Mouse (Mus musculus): Measurements from ENCODE around the gene Blvrb.

Gene Blvrb

DNA sequence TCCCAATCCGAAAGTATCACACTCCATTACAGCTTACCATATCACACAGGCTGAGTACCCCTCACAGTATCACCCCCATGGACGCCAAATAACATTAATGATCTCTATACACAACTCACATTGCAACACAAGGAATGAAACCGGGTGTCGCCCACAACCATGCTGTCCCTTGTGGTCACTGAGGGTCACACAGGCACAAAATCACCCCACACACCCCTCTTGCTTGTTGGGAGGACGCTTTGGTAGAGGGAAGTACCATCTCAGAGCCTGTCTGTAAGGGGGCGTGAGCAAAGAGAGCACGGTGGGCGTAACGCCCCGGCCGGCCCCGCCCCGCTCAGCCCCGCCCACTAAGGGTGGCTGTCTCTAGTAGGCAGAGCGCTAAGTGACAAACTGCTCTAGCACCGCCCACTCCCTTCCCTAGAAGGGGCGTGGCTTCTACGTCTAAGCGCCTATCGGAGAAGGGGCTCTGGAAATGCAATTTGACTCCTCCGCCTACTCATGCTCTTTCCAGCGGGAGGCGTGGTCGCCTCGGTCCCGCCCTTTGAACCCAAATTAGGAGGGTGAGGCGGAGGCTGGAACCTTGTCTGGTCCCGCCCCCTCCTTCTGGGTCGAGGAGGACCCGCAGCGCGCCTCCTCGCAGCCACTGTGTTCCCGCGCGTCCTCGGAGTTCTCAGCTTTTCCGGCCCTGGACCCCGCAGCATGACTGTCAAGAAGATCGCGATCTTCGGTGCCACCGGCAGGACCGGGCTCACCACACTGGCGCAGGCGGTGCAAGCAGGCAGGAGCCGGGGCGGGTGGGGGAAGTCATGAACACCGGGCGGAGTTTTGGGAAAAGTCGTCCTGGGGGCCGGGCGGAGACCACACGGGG, at the start of gene Blvrb, which contains the start of gene Sptbn4:
TSS of gene Blvrb (plus strand) at position 560 of the 868 bp plus-strand sequence.
TSS of gene Sptbn4 (minus strand) at position 268 of the 868 bp plus-strand sequence.
- TF ChIP-seq GATA4 (IDR thresholded peaks at IDR 0.05; ENCODE audit: insufficient replicate concordance, low read length): no peak; the same call in 1 of the 2 replicates

DNA sequence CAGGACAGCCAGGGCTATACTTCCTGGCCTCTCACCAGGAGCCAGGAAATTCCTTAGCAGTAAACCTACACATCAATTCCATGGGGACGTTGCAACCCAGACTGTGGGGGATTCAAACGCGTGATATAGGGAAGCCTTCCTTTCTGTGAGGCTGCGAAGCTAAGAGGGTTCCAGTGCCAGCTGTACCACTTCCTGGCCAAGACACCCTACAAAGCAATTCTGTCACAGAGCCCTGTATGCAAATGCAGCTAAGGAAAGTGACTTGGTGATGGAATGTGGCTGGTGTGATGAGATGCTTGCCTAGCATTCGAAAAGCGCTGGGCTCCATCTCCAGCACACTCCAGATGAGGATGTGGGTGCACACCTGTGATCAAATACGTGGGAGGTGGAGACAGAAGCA, 47.2 kb upstream of the Blvrb start:
- no peak for TF ChIP-seq GATA4 (IDR thresholded peaks at IDR 0.05; ENCODE audit: insufficient replicate concordance, low read length)

DNA sequence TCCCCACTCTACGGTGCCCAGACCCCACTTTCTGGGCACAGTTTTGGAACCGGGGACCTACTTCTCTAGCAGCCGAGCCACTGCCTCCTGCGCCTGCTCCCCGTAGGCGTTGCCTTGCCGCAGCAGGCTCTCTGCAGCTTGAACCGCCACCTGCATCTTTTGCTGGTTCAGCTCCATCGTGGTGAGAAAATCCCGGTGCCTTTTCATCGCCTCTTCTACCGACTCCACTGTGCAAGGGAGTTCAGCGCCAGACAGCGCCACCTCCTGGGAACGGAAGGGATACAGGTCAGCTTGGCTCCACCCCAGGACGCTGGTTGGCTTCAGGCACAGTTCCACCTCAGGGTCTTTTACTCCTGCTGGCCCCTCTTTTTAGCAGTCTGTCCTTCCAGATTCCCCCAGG, 45.1 kb upstream of the Blvrb start:
- no peak for TF ChIP-seq GATA4 (IDR thresholded peaks at IDR 0.05; ENCODE audit: insufficient replicate concordance, low read length)

DNA sequence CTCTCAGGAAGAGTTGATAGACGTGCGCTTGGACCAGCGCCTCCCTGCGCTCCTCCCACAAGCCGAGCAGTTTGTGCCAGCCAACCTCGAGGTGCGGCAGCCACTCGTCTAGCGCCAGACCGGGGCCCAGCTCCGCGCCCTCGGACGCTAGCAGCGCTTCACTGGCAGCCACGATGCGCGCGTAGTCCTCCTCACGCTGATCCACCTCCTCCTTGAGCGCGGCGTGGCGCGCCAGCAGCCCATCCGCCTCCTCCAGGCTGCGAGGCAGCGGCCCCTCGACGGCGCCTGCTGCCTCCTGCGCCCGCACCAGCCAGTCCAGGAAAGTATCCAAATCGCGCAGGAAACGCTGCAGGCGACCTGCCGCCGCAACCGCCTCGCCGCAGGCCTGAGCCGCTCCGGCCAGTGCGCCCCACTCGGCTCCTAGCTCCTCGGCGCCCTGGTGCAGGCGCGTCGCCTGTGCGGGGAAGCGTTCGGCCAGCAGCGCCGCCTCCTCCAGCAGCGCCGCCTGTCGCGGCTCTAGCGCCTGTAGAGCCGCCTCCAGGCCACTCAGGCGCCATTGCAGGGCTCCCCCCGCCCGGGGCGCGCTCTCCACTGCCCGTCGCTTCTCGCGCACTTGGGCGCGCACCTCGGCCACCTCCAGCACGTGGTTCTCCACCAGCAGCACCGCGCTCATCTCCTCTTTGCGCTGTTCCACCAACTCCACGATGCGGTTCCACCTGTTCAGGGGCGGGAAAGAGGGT, 43.4 kb upstream of the Blvrb start:
- TF ChIP-seq GATA4 (IDR thresholded peaks at IDR 0.05; ENCODE audit: insufficient replicate concordance, low read length): no peak

DNA sequence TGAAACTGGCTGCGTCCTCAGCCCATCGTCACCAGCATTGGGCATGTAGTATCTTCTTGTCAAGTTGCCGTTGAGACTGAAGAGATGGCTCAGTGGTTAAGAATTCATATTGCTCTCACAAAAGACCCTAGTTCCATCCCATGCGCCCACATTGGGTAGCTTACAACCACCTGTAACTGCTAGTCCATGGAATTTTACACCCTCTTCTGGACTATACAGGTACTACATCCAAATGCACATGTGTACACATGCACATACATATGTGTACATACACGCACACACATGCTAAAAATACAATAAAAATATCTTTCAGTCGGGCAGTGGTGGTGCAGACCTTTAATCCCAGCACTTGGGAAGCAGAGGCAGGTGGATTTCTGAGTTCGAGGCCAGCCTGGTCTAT, 41.3 kb upstream of the Blvrb start:
- TF ChIP-seq GATA4 (IDR thresholded peaks at IDR 0.05; ENCODE audit: insufficient replicate concordance, low read length): no peak

DNA sequence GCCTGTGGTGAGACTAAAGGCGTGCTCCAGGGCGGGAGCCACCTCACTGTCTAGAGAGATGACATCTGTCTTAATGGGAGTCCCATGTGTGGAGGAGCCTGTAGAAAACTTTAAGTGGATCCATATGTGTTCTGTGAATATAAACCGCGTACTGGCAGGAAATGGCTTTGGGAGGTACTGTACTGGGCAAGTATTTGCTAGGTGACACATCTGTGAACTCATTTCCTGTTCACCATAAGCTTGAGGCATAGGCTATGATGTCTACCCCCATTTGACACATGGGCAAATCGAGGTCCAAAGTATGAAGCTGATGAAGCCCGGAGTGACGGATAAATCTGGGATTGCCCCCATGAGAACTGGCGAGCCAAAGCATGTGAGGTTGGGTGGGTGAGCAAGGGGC, 40.0 kb upstream of the Blvrb start:
- TF ChIP-seq GATA4 (IDR thresholded peaks at IDR 0.05; ENCODE audit: insufficient replicate concordance, low read length): no peak

DNA sequence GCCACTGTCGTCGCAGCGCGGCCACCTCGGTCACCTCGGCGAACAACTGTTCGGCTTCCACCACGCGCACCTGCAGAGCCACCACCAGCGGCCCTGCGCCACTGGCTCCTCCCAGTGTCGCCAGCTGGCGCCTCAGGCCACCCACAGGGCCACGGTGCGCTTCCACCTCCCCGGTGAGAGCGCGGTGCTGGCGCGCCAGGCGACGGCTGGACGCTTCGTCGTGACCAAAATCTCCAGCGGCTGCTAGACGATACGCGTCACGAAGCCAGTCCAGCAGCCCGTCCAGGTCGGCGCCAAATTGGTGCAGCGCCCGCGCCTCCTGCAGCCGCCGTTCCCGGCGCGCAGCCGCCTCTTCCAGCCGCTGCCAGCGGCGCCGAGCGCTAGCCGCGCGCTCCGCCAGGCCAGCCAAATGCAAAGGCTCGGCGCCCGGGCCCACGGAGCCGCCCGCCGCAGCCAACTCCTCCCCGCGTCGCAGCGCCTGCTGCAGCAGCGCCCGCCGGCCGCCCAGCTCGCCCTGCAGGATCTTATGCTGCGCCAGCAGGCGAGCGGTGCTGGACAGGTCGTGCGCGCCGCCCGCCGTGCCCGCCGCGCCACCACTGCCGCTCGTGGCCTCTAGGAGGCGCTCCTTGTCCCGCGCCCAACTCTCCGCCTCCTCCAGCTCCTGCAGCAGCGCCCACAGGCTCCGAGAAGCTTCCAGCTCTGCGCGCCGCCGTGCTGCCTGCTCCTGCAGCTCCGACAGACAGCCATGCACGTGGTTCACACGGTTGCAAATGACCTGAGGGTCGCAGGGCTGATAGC, 39.2 kb upstream of the Blvrb start:
- no peak for TF ChIP-seq GATA4 (IDR thresholded peaks at IDR 0.05; ENCODE audit: insufficient replicate concordance, low read length)

DNA sequence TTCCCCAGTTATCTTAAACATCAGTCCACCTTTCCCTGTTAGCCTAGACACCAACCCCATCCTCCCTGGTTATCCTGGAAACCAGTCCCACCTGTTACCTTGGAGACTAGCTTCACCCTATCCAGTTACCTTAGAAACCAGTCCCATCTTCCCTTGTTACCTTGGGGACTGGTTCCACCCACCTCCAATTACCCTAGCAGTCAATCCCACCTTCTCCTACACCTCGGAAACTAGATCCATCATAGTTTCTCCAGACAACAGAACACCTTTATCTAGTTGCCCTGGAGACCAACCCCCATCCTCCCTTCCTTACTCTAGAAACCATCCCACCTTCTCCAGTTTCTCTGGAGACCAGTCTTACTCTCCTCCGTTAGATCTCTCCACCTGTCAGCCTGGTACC, 30.6 kb upstream of the Blvrb start:
- no peak for TF ChIP-seq GATA4 (IDR thresholded peaks at IDR 0.05; ENCODE audit: insufficient replicate concordance, low read length)

DNA sequence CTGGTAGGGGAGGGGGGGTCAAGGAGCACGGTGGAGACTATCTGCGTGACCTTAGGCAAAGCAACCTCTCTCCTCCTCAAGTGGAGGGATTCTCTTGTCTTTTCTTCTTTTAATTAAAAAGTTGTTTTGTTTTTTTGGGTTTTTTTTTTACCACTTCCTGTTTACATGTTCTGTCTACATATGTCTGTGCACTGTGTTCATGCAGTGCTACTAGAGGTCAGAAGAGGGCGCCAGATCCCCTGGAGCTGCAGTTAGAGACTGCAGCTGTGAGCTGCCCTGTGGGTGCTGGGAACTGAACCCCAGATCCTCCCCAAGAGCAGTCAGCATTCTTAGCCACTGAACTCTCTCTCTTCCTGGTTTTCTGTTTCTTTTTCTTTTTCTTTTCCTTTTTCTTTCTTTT, 28.7 kb upstream of the Blvrb start:
- TF ChIP-seq GATA4 (IDR thresholded peaks at IDR 0.05; ENCODE audit: insufficient replicate concordance, low read length): no peak

DNA sequence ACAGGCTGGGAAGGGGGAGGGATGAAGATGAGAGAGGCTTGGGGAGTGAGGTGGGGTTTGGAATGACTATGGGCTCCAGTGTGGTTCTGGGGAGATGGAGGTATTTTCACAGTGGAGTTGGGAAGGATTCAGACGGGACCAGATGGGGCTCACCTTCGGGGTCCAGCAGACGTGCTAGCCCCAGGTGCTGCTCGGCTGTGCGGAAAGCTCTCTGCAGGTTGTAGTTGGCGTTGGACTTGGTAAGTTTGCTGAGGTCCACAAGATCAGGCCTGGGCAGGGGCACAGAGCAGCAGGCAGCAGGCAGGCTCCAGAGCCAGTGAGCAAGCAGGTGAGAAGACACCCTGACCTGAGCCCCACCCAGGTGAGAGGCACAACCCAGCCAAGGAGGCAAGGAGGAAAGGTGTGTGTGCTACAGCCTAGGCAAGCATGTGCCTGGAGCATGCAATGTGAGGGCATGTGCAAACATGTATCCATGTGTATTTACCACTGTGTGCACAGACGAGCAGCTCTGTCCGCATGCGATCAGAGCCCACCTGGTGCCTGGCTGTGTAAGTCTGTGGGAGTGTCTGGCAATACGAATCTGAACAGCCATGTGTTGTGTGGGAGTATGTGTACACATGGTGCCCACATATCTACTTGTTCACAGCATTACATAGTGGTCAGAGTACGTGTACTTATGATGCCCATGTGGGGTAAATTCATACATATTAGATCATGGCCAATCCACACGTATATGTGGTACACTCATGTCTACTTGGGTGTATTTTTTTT, 24.0 kb upstream of the Blvrb start:
- no peak for TF ChIP-seq GATA4 (IDR thresholded peaks at IDR 0.05; ENCODE audit: insufficient replicate concordance, low read length)

DNA sequence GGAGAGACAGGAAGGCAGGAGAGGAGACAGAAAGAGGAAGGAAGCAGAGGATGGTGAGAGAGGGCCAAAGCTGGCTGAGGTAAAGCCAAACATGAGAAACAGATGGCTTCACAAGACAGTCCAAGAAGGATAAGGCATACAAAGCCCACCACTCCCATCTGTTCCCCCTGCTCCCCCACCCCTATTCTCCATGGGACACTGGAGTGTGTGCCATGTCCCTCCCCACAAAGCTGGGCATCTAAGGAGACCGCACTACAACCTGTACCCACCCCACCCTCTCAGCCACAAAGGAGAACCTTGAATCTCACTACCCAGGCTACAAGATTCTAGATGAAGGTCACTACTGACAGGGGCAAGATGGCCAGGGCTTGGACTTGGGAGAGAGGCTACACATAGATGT, 20.4 kb upstream of the Blvrb start:
- no peak for TF ChIP-seq GATA4 (IDR thresholded peaks at IDR 0.05; ENCODE audit: insufficient replicate concordance, low read length)

DNA sequence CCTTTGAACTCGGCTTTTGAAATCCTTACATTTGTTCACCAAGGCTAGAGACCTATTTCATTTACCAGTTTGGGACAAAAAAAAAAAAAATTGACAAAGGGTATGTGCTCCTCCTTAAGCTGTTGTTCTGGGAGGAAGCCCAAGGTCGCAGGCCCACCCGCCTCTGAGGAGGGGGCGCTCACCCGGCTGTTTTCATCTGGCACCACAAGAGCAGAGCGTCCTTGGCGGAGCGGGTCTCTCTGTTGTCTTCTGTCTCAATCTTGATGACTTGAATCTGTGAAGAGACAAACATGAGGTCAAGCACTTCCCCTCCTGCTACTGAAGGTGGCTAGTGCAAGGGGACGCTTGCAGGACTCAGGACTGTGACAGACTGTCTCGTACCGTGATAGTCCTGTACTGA, 19.8 kb upstream of the Blvrb start:
- no peak for TF ChIP-seq GATA4 (IDR thresholded peaks at IDR 0.05; ENCODE audit: insufficient replicate concordance, low read length)

DNA sequence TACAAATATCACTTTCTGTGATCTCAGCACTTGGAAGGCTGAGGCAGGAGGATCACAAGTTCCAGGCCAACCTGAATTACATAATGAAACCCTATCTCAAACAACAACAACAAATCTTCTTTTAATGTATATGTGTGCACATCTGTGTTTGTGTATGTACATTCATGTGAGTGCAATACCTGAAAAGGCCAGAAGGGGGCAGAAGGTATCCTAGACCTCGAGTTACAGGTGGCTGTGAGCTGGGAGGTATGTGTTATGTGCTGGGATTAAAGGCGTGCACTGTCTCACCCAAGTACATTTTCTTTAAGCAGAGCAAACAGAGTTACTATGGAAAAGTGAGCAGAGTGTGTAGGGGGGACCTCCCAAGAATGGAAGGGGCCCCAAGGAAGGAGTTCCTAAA, 18.6 kb upstream of the Blvrb start:
- TF ChIP-seq GATA4 (IDR thresholded peaks at IDR 0.05; ENCODE audit: insufficient replicate concordance, low read length): no peak

DNA sequence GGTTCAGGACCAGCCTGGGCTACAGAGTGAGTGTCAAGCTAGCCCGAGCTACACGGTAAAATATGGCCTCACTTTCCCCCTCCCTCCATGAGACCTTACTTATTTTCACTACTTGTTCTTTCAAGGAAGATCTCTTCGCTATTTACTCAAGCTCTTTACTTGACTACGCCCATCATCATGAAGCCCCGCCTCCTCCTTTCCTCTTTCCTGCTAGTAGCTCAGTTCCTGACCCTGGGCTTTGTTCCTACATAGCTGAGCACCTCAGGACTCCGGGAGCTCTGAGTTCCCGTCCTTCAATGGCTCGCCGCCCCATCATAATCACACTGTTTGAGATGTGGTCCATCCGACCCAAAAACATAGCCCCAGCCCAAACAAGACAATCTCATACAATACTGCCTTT, 14.4 kb upstream of the Blvrb start:
- TF ChIP-seq GATA4 (IDR thresholded peaks at IDR 0.05; ENCODE audit: insufficient replicate concordance, low read length): no peak

DNA sequence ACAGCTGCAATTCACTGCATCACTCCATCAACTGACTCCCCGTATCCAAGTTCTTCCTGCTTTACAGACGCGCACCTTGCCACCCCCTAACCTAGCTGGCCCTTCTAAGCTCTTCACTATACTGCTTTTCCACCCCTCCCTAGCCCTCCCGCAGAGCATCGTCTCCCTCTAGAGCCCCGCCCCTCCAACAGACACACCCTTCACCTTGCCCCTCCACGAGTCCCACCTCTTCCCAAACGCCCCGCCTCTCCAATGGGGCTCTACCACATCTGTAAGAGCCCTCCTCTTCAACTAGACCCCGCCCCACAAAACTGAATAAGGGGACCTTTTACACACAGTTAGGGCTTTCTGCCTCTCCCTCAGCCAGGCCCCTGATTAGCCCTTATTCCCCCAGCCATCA, 14.0 kb upstream of the Blvrb start:
- no peak for TF ChIP-seq GATA4 (IDR thresholded peaks at IDR 0.05; ENCODE audit: insufficient replicate concordance, low read length)

Data from liver, adult (tissue).